Mouse (Mus musculus): ENCODE data around the gene Akap12. TPM values are rescaled to one million over a fixed set of nuclear protein-coding genes. Genes with fewer than 3 reads are reported as not detected.

The Akap12 gene
- total RNA-seq (2022): 10 to 100 TPM; 17.3 to 20.6 (median 19.8) TPM

DNA sequence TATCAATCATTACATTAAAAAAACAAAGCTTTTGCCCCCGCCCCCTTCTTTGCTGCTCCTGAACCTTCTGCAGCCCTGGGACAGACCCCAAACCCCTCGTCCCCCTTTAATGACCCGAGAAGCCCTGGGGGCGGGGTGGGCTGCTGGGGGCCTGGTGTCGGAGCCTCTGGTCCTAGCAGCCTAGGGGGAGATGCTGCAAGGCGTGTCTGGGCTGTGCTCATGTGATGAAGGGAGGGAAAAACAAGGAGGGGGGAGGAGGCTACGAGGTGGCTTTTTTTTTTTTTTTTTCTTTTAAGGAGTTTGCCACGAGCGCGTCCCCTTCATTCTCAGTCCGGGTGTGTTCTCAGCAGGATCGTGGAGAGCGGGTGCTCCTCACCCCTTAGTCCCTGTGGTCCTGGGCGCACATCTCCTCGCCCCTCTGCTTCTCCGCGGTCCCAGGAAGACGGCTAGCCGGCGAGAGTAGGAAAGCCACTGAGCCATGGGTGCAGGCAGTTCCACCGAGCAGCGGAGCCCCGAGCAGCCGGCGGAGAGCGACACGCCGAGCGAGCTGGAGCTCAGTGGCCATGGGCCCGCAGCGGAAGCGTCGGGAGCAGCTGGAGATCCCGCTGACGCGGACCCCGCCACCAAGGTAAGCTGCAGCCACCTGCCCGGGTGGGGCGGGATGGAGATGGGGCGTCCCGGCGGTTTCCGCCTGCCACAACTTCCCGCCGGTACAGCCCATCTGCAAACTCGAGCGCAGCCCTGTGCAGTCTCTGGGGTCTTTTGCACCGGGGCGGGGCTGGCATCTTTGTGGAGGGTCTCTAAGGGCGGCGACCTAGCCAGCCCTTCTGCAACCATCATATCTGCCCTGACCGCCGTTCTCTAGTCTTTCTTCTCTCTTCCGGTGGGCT, at the start of gene Akap12:
Akap12 (plus strand) TSS at position 340 of the 890 bp plus-strand sequence.
- peak in 1 of 2 experiments; percentile 18 for DNase-seq (ENCODE audit: low spot score in 2 of 2)

DNA sequence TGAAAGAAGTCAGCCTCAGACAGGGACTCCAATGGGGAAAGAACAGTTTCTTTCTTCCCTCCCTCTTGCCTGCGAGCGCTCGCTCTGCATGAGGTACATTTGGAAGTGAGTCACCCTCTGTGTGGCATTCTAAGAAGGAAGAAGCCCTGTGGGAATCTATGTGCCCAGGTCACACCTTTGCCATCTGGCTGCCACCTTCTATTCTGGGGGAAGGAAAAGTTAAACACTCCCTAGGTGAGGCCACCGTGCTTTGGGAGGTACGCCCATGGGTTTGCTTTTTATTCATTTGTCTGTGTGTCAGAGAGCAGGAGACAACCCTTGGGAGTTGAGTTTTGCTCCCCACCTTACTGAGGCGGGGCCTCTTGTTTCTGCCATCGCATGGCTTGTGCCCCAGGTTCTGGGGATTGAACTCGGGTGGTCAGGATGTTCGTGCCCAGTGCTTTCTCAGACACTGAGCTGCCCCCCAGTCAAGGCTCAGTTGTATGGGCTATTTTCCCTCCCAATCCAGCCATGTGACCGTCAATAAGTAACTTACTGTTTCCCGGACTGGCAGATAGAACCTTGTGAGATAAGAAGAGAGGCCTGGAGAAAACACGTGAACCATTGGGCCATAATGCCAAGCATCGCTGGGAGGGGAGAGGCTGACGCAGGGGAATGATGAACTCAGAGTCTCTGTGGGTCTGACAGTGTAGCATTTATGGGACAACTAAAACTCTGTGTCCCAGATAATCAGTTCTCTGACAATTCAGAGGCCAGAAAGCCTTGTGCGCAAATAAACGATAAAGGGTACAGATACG, 35.4 kb upstream of the Akap12 start:
- no peak for DNase-seq (ENCODE audit: low spot score in 2 of 2)

DNA sequence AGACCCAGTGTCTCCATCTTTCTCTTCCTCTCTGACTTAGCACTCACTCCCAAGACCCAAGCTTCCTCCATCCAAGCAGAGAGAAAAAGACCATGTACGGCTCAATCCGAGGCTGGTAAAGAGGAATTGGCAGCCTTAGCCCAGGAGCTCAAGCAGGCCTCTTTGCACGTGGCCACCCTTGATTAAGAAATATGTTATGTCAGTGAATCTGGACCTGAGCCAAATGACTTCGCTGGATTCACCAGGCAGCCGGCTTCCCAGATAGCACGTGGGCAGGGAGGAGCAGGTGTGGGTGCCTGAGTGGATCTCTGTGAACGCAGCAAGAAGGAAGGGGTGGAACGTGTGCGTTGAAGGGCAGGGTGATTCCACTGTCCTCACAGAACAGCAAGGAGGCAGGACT, 33.1 kb upstream of the Akap12 start:
- peak in 1 of 2 experiments; percentile 29 for DNase-seq (ENCODE audit: low spot score in 2 of 2)

DNA sequence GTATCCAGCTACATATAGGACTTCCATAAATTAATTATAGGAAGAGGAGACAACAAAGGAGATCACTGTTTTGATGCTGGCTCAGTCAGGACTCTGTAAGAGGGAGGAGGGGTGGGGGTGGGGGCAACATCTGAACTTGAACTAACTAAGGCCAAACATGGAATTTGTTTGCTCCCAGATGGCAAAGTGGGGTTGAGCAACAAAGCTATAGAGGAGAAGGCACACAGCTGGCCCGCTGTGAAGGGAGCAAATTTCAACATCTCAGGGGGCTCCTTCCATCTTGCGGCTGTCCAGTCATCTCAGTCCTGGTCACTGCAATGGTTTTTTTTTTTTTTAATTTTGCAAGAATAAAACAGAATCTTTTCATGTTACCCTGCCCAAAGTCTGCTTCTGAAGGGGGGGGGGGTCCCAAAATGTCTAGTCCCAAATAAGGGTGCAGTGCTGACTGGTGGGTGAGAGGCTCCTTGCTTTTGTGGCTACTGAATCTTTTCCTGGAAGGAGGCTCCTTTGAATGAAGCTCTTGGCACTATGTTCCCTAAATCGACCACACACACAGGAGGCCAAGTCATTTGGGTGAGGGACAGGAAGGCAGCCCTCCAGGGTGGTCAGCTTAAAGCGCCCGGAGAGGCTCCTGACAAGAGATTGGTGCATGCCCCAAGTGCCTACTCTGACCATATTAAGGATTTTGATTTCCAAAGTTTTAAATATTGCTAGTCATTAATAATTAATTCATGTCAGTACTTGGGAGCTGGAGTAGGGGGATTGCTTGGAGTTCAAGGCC, 26.2 kb upstream of the Akap12 start:
- no peak for DNase-seq (ENCODE audit: low spot score in 2 of 2)

DNA sequence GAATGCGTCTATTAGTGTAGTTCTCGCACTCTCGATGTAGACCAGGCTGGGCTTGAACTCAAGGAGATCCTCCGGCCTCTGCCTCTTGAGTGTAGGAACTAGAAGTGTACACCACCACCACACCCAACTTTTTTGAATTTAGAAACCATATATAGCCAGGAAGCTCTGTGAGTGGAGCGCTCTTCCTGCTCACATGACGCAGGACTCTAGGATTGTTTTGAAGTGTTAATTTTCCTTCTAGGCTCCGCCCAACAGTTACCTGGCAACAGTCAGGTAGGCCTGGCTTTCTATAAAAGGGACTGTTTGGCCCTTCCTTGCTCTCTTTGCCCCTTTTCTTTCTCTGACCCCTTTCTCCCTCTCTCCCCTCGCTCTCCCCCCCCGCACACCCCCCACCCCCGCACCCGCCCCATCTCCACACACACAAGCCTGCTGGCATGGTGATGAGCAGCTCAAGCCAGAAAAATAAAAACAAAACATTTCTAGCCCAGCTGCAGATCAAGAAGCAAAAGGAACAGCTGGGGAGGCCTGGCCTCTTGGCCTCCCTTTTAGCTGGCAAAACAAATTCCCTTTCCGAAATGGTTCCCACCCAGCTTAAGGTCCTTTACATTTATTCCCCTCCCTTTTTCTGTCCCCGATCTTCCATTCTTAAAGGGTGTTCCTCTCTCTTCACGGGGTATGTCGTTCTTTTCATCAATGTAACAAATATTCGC, 22.4 kb upstream of the Akap12 start:
- no peak for DNase-seq (ENCODE audit: low spot score in 2 of 2)

DNA sequence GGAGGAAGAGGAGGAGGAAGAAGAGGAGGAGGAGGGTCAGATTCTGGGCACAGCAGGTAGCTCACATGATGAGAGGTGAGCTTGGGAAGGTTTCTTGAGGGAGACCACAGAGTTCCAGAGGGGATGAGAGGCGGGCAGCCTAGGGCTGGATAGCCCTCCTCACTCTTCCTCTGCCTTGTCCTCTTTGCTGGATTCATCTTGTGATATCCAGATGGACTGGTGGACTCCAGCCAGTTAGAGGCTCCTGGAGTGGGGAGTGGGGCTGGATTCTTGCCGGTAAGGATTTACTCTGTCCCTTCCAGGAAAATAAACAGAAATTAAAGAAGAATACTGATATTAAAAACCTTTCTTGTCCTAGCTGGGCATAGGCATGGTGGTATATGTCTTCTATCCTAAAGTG, 20.4 kb upstream of the Akap12 start:
- no peak for DNase-seq (ENCODE audit: low spot score in 2 of 2)

DNA sequence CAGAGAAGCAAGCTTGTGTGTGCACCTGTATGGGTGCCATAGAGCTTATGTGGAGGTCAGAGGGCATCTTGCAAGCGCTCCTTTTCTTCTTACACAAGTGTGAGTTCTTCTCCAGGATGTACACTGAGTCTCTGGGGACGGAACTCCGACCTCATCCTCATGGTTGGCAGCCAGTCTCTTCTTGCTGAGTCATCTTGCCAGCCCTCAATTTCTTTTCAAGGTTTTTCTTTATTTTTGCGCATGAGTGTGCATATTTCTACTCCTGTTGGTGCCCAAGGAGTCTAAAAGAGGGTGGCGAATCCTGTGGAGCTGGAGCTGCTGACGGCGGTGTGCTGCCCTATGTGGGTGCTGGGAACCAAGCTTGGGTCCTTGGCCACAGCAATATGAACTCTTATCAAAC, 19.8 kb upstream of the Akap12 start:
- no peak for DNase-seq (ENCODE audit: low spot score in 2 of 2)

DNA sequence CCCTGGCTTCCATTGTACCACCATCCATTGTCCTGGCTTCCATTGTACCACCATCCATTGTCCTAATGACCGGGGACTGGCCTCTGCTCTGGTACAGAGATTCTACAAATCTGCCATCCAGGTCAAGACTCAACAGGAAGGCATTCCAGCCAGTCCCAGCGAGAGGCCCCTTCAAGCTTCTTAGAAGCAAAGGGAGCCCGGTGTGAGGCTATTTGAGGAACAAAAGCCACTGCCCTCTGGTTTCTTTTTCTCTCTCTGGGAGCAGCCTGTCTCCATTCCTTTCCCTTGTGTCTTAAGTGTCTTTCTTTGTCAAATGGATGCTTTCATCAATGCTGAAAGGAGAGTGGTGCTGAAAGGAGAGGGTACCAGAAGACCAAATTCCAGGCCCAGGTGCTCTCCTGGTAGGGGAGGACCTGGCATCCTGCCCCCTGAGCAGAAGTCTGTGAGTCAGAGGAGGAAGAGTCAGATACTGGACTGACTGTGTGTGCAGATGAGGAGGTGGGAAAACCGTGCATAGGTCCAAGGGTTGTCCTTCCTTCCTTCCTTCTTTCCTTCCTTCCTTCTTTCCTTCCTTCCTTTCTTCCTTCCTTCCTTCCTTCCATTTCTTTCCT, 16.8 kb upstream of the Akap12 start:
- DNase-seq (ENCODE audit: low spot score in 2 of 2): no peak

DNA sequence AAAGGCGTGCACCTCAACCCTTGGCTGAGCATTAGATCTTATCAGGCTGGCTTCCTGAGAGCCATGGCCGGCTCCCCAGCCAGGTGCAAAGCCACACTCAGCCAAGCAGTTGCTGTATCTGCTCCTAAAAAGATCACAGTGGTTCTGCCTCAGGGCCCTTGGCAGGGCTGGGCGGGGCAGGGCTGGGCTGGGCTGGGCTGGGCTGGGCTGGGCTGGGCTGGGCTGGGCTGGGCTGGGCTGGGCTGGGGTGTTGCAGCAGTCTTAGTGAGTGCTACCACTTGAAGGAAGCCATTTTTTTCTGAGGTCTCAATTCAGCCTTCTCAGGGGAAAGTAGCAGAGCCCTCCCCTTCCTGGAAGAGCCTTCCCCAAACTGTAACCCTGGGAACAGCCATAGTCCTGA, 15.5 kb upstream of the Akap12 start:
- no peak for DNase-seq (ENCODE audit: low spot score in 2 of 2)

DNA sequence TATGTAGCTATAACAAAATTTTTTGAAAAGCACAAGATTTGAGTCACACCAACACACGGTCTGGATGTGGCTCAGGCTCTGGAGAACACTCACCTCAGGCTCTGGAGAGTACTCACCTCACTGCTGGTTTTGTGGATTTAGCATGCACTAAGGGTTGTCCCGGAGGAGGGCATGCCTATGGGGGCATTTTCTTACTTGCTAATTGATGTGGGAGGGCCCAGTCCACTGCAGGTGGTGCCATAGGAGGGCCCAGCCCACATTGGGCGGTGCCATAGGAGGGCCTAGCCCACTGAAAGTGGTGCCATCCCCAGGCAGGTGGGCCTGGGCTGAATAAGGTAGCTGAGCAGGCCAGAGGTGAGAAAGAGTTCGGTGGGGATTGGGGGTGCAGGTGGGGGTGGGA, 12.6 kb upstream of the Akap12 start:
- no peak for DNase-seq (ENCODE audit: low spot score in 2 of 2)

DNA sequence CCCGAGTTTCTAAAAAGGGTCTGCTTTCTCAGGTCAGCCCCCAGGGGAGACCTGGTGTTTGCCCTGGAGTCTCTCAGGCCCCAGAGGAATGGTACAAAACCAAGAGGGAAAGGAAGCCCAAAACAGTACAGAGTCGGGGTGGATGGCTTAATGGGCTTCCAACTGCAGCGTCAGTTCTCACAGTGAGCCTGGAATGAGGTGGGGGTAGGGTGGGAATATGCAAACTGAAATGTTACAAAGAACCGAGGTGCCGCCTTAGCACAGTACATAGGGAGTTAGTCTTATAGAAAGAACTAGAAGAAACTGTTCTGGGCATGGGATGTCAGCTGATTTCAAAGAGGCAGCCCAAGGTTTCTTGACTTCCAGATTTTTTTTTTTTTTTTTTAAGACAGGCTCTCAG, 11.7 kb upstream of the Akap12 start:
- DNase-seq (ENCODE audit: low spot score in 2 of 2): no peak

DNA sequence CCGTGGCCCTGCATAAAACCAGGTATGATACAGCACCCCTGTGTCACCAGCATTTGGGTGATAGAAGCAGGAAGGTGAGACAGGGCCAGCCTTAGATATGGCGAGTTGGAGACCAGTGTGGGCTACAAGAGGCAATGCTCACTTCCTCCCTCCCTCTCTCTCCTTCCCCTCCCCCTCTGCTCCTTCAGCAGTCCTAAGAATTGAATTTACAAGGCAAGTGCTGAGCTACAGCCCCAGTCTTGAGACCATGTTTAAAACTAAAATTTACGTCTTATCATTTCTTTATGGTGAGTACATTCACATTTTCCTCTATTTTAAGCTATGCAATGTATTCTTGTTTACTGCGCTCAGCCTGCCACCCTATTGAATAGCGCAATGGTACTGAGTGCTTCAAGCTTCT, 5.3 kb upstream of the Akap12 start:
- no peak for DNase-seq (ENCODE audit: low spot score in 2 of 2)

DNA sequence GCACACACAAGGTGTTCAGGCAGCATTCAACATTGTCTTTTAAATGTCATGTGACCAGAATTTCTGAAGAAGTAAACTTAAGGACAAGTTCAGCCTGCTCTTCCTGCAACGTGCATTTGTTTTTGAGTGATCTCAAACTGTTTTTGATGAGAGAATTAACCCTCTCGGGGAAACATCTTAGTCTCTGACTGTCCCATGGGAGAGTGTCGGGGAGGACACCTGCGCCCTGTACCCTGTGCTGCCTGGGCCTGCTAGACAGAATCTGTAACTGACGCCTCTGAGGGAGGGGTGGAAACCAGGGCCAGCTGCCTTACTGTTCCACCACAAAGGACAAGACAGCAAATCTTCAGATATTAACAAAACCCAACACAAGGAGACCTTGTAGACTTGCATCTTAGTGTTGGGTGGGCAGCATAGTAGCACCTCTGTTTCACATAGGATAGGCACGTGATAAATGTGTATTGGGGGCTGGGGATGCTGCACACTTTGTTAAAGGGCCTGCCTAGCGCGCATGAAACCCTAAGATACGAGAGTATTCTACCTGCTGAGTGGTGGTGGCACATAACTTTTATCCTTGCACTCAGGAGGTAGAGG, 4.7 kb upstream of the Akap12 start:
- DNase-seq (ENCODE audit: low spot score in 2 of 2): no peak

DNA sequence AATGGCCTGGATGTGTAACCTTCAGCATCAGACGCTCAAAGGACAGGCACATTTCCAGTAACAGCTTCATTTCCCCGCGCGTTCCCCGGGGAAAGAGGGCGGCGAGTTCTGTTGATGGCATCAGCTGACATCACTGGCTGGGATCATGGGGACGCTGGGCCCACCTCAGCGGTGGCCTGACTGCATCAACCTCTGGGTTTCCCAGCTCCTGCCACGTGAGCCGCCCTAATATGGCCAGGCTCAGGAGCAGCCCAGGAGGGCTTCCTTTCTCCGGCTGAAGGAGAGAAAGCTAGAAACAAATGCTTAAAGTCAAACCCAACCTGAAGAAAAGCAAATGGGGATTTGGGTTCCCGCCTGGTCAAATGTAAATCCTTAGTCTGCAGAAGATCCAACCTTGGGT, 539 bp upstream of the Akap12 start:
- DNase-seq (ENCODE audit: low spot score in 2 of 2): peak; percentile 14 to 22

DNA sequence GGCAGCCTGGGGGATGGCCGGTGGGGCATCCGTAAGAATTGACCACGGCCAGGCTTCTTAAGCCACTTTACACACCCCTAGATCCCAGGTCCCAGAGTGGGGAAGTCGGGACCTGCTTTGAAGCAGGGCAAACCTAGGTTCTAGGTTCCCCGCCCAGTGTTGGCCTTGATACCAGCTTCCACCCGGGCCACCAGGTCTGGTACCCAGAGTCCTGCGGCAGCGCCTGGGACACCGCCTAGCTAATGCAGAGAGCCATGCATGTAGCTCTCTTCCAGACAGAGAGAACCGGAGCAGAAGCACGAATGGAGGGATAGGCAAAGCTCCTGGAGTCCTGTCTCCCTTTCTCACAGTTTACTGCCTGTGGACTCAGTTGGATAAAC, 741 bp downstream of the Akap12 start:
- peak in 1 of 2 experiments; percentile 6 for DNase-seq (ENCODE audit: low spot score in 2 of 2)

DNA sequence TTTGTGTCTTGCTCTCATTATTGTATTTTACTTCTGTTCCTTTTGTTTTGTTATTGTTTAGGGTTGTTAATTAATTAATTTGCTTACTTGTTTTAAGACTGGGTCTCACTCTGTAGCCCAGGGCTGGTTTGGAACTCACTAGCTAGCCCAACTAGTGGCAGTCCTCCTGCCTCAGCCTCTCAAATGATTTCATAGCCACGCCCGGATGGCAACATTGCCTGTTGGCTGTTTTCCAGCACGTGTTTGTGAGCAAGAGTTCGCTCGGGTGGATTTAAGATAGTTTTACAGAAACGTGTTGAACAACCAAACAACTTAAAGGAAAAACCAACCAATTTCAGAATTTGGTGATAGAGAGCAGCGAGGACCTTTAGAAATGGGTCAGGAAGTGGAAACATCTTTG, 1.3 kb downstream of the Akap12 start:
- no peak for DNase-seq (ENCODE audit: low spot score in 2 of 2)

DNA sequence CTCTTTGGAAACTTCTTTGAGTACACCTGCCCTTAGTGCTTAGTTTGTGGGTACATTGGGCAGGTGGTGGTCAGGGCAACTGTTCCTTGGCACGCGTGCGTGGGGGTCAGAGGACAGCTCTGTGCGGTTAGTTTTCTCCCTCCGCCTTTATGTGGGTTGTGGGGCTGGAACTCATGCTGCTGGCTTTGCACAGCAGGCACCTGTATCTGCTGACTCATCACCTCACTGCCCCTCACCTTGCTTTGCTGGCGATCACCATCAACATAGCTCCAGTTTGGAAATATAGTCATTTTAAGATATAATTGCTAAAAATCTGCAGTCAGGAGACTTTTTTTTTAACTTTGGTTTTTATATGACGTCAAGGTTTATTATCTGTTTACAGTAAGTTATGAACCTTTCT, 2.0 kb downstream of the Akap12 start:
- DNase-seq (ENCODE audit: low spot score in 2 of 2): no peak

DNA sequence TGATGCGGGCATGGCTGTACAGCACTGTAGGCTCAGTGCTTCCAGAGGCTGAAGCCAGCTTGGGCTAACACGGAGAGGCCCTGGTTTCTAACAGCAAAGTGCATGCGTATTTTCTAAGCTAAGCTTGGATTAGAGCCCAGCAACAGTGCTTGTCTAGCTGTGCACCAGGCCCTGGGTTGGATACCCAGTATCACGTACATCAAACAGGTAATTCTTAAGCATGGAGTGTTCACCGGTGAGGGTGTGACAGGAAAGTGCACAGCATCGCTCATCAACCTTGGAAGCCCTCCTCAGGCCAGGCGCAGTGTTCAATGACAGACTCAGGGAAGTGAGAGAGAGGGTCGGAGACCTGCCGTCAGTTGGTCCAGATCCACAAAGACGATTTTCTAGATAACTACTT, 9.4 kb downstream of the Akap12 start:
- no peak for DNase-seq (ENCODE audit: low spot score in 2 of 2)

DNA sequence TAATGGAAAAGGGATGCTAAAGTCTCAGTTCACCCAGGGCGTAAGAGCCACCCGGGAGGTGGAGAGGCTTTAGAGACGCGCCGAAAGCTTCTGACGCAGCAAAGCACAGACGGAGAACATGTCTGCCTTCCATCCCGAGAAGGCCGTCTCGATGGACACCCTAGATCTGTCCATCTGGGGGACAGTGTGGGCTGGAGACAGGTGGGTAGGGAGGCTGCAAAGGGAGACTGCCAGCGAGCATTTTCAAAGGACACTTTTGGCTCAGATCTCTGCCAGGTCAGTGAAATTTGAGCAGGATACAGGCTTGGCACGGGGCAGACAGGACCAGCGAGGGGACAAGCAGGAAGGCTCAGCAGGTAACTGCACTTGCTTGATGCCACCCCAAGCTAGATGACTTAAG, 9.9 kb downstream of the Akap12 start:
- DNase-seq (ENCODE audit: low spot score in 2 of 2): no peak

DNA sequence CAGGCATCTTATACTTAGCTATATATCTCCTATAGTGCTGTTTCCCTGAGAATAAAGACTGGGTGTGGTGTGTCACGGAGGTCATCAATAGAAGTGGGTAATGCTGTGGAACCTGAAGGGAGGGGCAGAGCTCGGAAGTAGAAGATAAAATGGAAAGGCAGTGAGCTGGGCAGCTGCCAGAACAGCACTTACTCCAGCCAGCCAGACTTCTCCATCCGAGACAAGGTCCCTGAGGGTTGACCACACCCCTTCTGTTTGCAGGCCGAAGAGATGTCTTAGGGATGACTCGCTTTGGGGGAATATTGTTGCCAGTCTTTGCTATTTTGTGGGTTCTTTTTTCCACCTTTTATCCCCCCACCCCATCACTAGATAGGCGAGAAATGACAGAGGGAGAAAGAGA, 11.9 kb downstream of the Akap12 start:
- no peak for DNase-seq (ENCODE audit: low spot score in 2 of 2)

All from left cerebral cortex, adult 8-10 months (tissue).